ENCODE assay signal across 21 mouse cellular contexts in the genomic region with DNA sequence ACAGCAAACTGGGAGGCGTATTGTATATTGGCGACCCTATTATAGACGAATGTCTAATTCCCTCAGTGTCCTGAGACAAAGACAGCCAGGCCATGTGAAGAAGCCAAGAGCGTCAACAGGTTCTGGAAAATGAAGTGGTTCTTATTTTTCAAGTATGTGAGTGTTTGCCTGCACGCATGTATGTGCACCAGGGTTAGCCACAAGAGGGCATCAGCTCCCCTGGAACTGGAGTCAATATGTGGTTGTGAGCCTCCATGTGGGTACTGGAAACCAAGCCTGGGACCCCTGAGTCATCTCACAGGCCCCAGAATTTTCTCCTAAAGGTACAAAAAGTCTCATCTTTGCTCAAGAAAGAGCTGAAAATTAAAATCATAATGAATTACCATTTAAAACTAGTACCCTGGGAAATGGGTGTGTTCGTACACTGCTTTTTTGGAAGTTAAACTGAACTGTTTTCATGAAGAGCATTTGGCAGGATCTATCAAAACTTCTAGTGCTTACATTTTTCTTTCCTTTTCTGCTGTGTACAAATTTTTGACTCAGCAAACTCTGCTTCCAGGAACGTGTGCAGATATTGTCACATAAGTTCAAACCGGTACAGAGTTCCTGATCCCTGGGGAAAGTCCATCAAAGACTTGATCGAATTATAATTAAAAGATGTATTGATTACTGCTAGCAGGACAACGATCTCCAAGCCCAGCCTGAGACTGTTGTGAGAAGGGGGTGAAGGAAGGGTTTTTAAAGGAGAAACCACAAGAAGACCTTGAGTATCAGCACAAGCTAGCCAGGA. TPM values are rescaled to one million over a fixed set of nuclear protein-coding genes. Genes with fewer than 3 reads are reported as not detected.
DNase-seq lines count a peak whose midpoint lies in the region; ATAC-seq and TF ChIP-seq lines count a peak whose summit lies in the region.
"Had no signal": no experiment of that assay in that cellular context is flagged by ENCODE, and none has a peak within 500 bp of the region (broad histone marks: within the 10 kb centered on the region; RNA-seq: fewer than 3 reads in every experiment).

No protein-coding gene starts in this region.

- no peak overlapping the region for H3K27ac ChIP-seq in layer of hippocampus, adult 2 months
- no peak overlapping the region for H3K27ac ChIP-seq in forebrain, embryonic 11.5 days (ENCODE audit: low read depth, low read length)
- H3K27ac ChIP-seq: embryonic facial prominence, embryonic 15.5 days; hindbrain, embryonic 14.5 days; left cerebral cortex, adult 2 months; midbrain, embryonic 15.5 days; neural tube, embryonic 13.5 days had no signal

- H3K4me3 ChIP-seq in layer of hippocampus, adult 2 months = no peak overlapping the region
- no peak overlapping the region for H3K4me3 ChIP-seq in forebrain, embryonic 11.5 days (ENCODE audit: low read depth, low read length)
- H3K4me3 ChIP-seq: embryonic facial prominence, embryonic 15.5 days; left cerebral cortex, adult 2 months; midbrain, embryonic 15.5 days; myocyte; neural tube, embryonic 13.5 days had no signal

- no peaks in the 10 kb centered on the region for H3K27me3 ChIP-seq in forebrain, embryonic 11.5 days (ENCODE audit: control insufficient read depth, insufficient read depth, low read length)
- H3K27me3 ChIP-seq: embryonic facial prominence, embryonic 15.5 days; midbrain, embryonic 15.5 days; neural tube, embryonic 13.5 days had no signal

- 0 out of 2 replicates have a peak, but pooled peaks have one; percentile 31 for TF ChIP-seq CTCF in layer of hippocampus, adult 2 months (conservative IDR thresholded peaks at IDR 0.05)

- H3K4me2 ChIP-seq in forebrain, embryonic 11.5 days (ENCODE audit: low read depth, low read length, severe bottlenecking) = no peak overlapping the region
- H3K4me2 ChIP-seq: embryonic facial prominence, embryonic 15.5 days; hindbrain, embryonic 14.5 days; lung, embryonic 14.5 days; midbrain, embryonic 15.5 days; neural tube, embryonic 13.5 days had no signal

- ATAC-seq in cerebellum, adult (ENCODE audit: insufficient number of reproducible peaks, low FRiP score, low TSS enrichment) = no peak
- ATAC-seq in forebrain, embryonic 11.5 days (replicated peaks; ENCODE audit: low FRiP score) = no peak
- ATAC-seq: inflammation-experienced regulatory T-cells, adult 6 months; midbrain, embryonic 15.5 days had no signal

- no peak for DNase-seq in layer of hippocampus, adult 2 months (ENCODE audit: low spot score in 2 of 2)
- no peak for DNase-seq in layer of hippocampus, adult 11-12 months (ENCODE audit: low spot score)
- DNase-seq in 416B (ENCODE audit: low read depth) (peak; percentile 28), A20 (ENCODE audit: low read depth, low spot score) (peak; percentile 46), R1 (ENCODE audit: low read depth, low spot score) (peak; percentile 54)
- no peak for DNase-seq in forebrain, embryonic 11.5 days (ENCODE audit: low spot score)
- DNase-seq: adrenal gland, postnatal 10 days; cerebellum, adult 8-10 months; kidney, postnatal 4 days; lung, embryonic 14.5 days; right cerebral cortex, postnatal 4 days; thymus, postnatal 25 days had no signal

- no peaks in the 10 kb centered on the region for H3K4me1 ChIP-seq in forebrain, embryonic 11.5 days (replicated peaks; ENCODE audit: control insufficient read depth, insufficient read depth, low read length)

- no peaks in the 10 kb centered on the region for H3K36me3 ChIP-seq in forebrain, embryonic 11.5 days (ENCODE audit: control insufficient read depth, insufficient read depth, low read length)
- H3K36me3 ChIP-seq: embryonic facial prominence, embryonic 15.5 days; G1E; midbrain, embryonic 15.5 days; neural tube, embryonic 13.5 days had no signal

- no peak overlapping the region for H3K9ac ChIP-seq in forebrain, embryonic 11.5 days (ENCODE audit: low read length)
- H3K9ac ChIP-seq: embryonic facial prominence, embryonic 15.5 days; hindbrain, embryonic 14.5 days; lung, embryonic 14.5 days; midbrain, embryonic 15.5 days; neural tube, embryonic 13.5 days had no signal

- 87% methylated on average over 10 of the region's 10 CpGs for WGBS in forebrain, embryonic 11.5 days

- H3K9me3 ChIP-seq in forebrain, embryonic 11.5 days (ENCODE audit: control insufficient read depth, low read length) = no peaks in the 10 kb centered on the region
- H3K9me3 ChIP-seq: embryonic facial prominence, embryonic 15.5 days; midbrain, embryonic 15.5 days; neural tube, embryonic 13.5 days had no signal

RNA-seq across cellular contexts. Expression of a gene that starts 4.1 kb away (rescaled TPM):
- 10 to 100 TPM; 26.2 to 29.2 TPM for total RNA-seq in layer of hippocampus, adult 2 months (2021)
- 48.6 and 48.8 TPM in 2 replicates for polyA plus RNA-seq in forebrain, embryonic 11.5 days (2014; fragmentation: Nextera tagmentation; extraction: Ambion mirVana)

RNA-seq across cellular contexts. Expression of a gene that starts 35.1 kb away (rescaled TPM):
- 10 to 100 TPM in 1 of 2 experiments, 1 to 10 TPM in 1; 9.3 to 10.1 TPM for total RNA-seq in layer of hippocampus, adult 2 months (2021)
- 44.9 and 45.4 TPM in 2 replicates for polyA plus RNA-seq in forebrain, embryonic 11.5 days (2014; fragmentation: Nextera tagmentation; extraction: Ambion mirVana)

RNA-seq across cellular contexts. Expression of a gene that starts 41.3 kb away (rescaled TPM):
- 10 to 100 TPM; 11.3 to 12.8 TPM for total RNA-seq in layer of hippocampus, adult 2 months (2021)
- 54.5 and 55.2 TPM in 2 replicates for polyA plus RNA-seq in forebrain, embryonic 11.5 days (2014; fragmentation: Nextera tagmentation; extraction: Ambion mirVana)

Comparison
In these comparisons a context has a peak if more than half of its experiments do, and no peak if none do; other contexts are left out.
1. DNase-seq: peak in 416B (single experiment), A20 (single experiment) and R1 (single experiment); none in layer of hippocampus, adult 2 months (0 of 2), layer of hippocampus, adult 11-12 months (single experiment) and forebrain, embryonic 11.5 days (single experiment).